Comparison of ENCODE assay signal across 14 mouse cellular contexts in genomic region chr12:83855211-83855610, GRCm38 (mm10).
"Had no signal": no experiment of that assay in that cellular context is flagged by ENCODE, and none has a peak within 500 bp of the region (broad histone marks: within the 10 kb centered on the region; RNA-seq: fewer than 3 reads in every experiment).

No protein-coding gene starts in this region.

- H3K9ac ChIP-seq: lung, embryonic 14.5 days; midbrain, embryonic 12.5 days; neural tube, embryonic 12.5 days; stomach, embryonic 15.5 days had no signal

- ATAC-seq: midbrain, embryonic 16.5 days had no signal

- H3K36me3 ChIP-seq: midbrain, embryonic 12.5 days; neural tube, embryonic 12.5 days; stomach, embryonic 15.5 days had no signal

- H3K9me3 ChIP-seq: midbrain, embryonic 10.5 days; midbrain, embryonic 12.5 days; neural tube, embryonic 12.5 days; stomach, embryonic 15.5 days had no signal

- H3K4me3 ChIP-seq: midbrain, embryonic 10.5 days; midbrain, embryonic 12.5 days; neural tube, embryonic 12.5 days; stomach, embryonic 15.5 days had no signal

- DNase-seq: lung, adult 18-20 months; lung, embryonic 14.5 days; lung, postnatal 10 days; lung, postnatal 4 days; midbrain, embryonic 14.5 days; right cerebral cortex, postnatal 14 days; thymus, adult 2 months; thymus, postnatal 25 days had no signal

- H3K27me3 ChIP-seq: midbrain, embryonic 12.5 days; neural tube, embryonic 12.5 days; stomach, embryonic 15.5 days had no signal

- H3K4me1 ChIP-seq: midbrain, embryonic 10.5 days; midbrain, embryonic 12.5 days; neural tube, embryonic 12.5 days; stomach, embryonic 15.5 days had no signal

- H3K4me2 ChIP-seq: lung, embryonic 14.5 days; midbrain, embryonic 12.5 days; neural tube, embryonic 12.5 days; stomach, embryonic 15.5 days had no signal

- H3K27ac ChIP-seq: midbrain, embryonic 10.5 days; midbrain, embryonic 12.5 days; neural tube, embryonic 12.5 days; stomach, embryonic 15.5 days; stomach, postnatal 0 days had no signal
